Mouse (Mus musculus): ENCODE measurements around the gene Gart.

GRCm38 (mm10) chr16:91611248-91611647, 35.5 kb downstream of the Gart start:
- TF ChIP-seq GATA1 (IDR thresholded peaks at IDR 0.05; ENCODE audit: borderline replicate concordance, low read length) (no peak), FLI1 (IDR thresholded peaks at IDR 0.05; ENCODE audit: low read length) (no peak)
